Mouse (Mus musculus): ENCODE results near the gene Rasgrp3.

DNA sequence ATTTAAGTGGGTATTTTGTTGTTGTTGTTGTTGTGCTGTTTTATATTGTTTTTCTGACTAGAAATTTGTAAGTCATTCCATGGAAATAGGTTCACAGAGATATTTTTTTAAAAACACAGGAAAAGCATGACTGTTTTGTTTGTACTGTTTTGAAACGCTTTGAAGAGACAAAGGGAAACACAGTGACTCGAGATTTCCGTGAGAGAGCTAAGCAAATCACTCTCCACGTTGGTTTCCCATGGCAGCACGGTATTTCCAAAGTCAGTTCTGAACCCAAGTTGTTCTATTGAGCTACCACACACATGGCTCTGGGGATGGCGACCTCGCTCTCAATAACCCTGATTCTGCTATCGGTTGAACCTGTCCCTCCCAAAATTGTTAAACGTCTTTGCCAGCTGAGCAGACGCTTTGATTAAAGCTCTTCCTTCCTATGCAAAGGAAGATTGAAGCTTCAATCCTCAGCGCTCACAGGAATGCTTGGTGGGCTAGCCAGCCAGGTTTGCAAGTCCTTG, 1.6 kb downstream of the Rasgrp3 start:
- TF ChIP-seq CTCF (conservative IDR thresholded peaks at IDR 0.05; ENCODE audit: low read length), result no peak
- TF ChIP-seq POU5F1 (IDR thresholded peaks at IDR 0.05; ENCODE audit: borderline replicate concordance, low read length), result no peak
